Mouse (Mus musculus) liver, embryonic 14.5 days (tissue): ENCODE results near the gene P2rx7.
"Not testable (repeated sequence)": the region's sequence is repeated elsewhere in the genome, so short reads cannot be mapped to it uniquely, and the experiment has no call there.

ENCODE experiments used
- CTCF ChIP-seq: IDR thresholded peaks from 2 replicates; pipeline ENCODE4 v1.5.1; 2016; ENCODE audit warnings: antibody characterized with exemption, low read depth, control low read depth
- EP300 ChIP-seq: IDR thresholded peaks from 2 replicates; pipeline ENCODE4 v1.6.1; 2016; ENCODE audit warnings: antibody characterized with exemption, low read depth

DNA sequence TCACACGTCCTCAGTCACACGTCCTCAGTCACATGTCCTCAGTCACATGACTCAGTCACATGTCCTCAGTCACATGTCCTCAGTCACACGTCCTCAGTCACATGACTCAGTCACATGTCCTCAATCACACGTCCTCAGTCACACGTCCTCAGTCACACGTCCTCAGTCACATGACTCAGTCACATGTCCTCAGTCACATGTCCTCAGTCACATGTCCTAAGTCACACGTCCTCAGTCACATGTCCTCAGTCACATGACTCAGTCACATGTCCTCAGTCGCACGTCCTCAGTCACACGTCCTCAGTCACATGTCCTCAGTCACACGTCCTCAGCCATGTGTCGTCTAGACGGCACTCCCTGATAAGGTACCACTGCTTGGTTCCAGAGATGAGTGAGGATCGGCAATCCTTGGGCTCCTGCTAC lies 4.3 kb downstream of the P2rx7 start:
- not testable (repeated sequence) for TF ChIP-seq CTCF, EP300
